Mouse (Mus musculus): ENCODE data around the gene Fgf18. TPM values are rescaled to one million over a fixed set of nuclear protein-coding genes. Genes with fewer than 3 reads are reported as not detected.
A peak's percentile ranks its signal among the peaks of the same experiment; 100 is the strongest.

Fgf18 gene
- total RNA-seq (2022) = 1 to 10 TPM; 3.2 to 4.4 (median 3.5) TPM

DNA sequence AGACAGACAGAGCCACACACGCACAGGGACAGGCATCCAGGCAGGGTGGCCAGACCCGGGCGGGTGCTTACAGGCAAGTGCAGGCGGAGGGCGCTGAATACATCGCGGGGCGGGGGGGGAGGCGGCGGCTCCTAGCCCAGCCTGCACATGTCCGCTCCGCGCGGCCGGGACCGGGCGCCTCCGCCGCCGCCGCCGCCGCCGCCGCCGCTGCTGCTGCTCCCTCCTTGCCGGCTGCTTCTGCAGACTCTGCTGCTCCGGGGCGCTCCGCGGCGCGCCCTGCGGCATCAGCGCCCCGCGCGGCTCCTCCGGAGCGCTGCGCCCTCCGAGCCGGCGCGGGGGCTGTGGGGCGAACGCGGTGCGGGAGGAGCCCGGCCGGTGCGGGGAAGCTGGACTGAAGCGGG is at the start of gene Fgf18:
Gene Fgf18, minus strand, starts transcription at position 230 of the 401 bp plus-strand sequence.
- no peak for DNase-seq (ENCODE audit: low spot score in 2 of 2)

DNA sequence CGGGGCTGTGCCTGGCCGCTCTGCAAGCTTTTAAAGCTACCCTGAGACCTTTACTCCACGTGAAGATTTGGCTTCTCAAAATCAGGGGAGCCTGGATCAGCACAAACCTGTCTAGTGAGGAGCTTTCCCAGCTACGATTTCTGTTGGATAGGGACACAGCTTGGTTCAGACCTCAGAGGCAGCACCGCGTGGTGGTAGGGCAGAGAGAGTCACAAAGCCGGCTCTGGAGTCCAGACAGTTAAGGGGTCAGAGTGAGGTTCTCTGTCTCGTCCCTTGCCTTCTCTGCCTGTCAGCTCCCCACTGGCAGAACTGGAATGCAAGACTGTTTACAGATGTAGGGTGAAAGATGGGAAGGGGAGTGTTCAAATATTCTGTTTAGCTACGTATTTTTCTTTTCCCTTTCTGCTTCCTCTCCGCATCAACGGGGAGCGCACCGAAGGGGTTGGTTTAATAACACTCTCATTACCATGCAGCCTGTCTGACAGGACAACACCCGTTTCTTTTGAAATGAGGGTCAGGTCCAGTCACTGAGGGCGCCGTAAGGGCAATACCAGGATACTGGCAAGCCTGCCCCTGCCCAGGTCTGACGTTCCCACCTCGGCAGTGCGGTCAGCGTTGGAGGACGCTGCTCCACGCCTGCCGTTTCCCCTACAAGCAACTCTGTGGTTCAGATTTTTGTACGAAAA is 49.4 kb upstream of the Fgf18 start:
- no peak for DNase-seq (ENCODE audit: low spot score in 2 of 2)

DNA sequence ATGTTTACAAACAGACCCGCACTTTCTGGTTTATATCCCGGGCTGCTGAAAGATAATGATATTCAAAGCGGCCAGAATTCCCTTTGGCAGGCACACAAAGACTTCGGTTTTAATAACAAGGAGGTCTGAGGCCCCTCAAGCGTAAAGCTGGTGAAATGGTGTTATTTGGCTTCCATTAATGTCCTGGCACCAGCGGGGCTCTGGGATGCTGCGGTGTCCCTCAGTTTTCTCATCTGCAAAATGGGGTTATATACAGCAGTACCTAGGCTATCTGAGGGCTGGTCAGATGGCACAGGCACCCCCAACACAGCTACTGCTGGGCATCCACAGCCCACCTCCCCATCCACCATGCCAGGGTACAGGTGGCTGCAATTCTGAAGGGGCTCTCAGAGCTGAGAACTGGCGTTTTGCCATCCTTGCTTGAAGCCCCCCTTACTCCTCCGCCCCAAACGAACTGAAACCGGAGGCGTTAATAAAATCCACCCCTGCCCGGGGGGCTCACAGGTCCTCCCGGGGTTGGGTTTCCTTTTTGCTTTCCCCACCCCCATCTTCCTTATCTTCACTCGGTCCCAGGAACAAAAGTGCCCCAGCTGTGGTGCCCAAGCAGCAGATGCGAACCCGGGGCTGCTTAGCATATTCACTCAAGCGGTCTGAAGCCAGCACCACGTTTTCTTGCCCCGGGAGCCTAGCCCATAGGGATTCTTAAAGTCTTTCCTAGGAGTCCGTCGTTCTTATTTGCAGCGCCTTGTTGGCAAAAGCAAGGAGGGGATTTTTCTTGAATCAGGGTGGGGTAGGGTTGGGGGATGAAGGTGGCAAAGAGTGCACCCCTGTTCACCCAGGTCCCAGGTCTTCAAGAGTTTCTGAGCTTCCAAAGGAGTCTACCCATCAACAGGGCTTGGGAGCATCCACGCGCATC is 48.6 kb upstream of the Fgf18 start:
- DNase-seq (ENCODE audit: low spot score in 2 of 2) = no peak

DNA sequence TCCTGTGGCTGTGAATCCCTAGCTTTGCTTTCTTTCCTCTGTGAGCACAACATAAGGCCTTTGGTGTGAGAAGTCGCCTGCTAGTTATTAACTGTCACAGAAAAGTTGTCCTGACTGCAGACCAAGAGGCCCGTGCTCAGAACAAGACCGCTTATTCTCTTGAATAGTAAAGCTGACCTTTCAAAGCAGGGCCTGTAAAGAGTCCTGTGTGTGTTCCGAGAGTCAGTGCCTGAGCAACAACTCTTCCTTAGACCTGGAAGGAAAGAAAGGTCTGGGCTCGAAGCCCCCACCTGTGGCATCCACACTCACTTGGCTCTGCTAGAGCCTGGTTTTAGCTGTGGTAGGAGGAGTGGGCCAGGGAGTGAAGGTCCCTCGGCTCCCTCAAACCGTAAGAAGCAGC is 47.9 kb upstream of the Fgf18 start:
- no peak for DNase-seq (ENCODE audit: low spot score in 2 of 2)

DNA sequence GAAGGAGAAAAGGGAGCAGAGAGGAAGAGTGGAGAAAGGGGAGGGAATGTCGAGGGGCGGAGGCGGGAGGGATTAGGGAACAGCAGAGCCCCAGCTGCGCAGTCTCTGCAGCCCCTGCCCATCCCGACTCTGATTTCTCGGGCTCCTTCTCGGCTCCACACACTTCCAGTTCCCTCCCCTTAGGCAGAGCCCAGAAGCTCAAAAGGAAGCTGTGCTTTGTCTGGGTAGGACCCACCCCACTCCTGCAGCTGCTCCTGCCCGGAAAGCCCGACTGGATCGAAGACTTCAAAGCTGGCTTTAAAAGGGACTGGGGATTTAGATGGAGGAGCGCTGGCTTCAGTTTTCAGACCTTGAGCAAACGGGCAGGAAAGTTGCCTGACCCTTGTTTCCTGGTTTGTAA is 46.5 kb upstream of the Fgf18 start:
- no peak for DNase-seq (ENCODE audit: low spot score in 2 of 2)

DNA sequence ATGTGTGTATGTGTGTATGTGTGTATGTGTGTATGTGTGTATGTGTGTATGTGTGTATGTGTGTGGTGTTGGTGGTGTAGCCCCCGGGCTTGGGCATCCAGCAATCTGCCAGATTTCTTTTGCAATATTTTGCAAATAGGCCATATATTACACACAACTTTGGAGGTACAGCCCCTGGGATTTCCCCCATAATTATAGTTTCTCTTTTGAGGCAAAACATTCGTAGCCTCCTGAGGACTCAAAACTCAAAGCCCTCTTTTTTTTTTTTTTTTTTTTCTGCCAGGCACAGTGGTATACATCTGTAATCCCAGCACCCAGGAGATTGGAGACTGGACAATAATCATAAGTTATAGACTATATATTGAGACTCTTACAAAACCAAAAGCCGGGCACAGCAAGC is 34.6 kb upstream of the Fgf18 start:
- DNase-seq (ENCODE audit: low spot score in 2 of 2) = no peak

DNA sequence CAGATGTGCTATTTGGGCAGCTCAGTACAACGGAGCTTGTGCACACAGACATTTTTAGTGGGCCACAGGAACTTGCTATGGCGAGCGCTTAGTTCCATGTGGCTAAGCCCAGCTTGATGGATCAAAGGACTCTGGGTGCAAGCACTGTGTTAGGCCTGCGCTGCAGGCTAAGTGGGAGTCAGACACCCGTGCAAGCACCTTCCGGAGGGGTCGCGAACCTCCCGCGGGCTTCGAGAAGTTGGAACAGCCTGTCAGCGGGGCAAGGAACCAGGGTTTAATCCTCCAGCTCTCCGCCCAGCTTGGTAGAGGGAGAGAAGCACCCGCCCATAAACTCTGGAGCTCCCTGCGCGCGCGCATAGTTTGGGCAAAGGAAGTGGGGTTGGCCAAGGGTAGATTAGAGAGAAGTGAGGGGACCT is 33.5 kb upstream of the Fgf18 start:
- DNase-seq (ENCODE audit: low spot score in 2 of 2) = no peak

DNA sequence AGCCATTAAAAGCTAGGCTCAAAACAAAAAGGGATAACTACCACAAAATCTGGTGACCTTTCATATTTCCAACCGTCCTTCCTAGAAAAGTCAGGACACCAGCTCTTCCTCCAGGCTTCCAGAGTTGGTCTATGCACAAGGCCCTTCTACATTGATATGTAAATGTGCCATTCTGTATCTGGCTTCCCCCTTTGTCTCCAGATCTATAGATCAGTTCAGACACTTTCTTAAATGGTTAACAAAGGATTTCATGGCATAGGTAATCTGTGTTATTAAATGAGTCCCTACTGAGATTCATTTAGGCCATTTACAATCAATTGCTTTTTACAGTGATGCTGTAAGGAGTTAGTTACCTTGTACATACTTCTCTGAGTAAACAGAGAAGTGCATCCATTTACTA is 32.6 kb upstream of the Fgf18 start:
- DNase-seq (ENCODE audit: low spot score in 2 of 2) = no peak

DNA sequence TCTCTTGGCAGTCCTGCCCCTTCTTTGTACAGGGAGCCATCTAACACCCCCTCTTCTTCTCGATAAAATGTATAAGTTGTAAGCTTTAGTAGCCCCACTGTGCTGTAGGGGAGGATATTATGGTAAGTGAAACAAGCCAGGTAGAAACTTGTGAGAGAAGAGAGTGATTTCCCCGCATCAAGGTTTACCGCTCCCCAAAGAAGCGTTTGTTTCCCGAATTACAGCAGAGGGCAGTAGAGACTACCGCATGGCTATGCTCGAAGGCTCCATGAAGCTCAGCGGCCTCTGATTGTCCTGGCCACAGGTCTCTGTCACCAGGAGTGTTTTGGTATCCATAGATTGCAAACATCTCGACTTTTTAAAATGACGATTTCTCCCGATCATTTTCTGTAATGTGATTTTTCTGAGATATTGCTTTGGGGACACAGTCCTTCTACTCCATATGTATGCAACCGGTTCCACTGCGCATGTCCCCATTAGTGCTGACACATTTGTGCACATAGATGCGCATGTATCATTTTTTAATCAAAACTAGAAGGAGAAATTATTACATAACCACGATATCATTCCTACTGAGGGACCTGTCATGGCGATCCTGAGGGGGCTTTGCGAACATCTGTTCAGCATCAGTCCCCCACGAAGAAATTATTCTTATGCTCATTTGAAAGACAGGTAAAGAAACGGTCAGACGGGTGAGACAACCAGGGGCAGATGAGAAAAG is 29.5 kb upstream of the Fgf18 start:
- peak in 1 of 2 experiments; percentile 38 for DNase-seq (ENCODE audit: low spot score in 2 of 2)

DNA sequence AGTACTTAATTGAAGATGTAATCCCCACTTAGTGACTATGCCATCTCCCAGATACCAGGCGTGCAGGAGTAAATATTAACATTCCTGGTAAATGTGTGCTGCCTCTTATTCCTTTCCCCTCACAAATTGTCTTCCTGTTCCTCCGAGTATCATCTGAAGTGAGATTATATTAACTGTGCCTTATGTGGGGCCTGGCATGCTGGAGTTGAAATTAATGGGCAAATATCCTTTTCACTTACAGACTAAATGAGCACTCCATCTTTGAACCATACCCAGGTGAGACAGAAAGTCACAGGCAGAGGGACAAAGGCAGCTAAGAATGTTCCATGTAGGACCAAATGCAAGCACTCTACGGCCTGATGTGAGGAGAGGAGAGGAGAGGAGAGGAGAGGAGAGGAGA is 28.6 kb upstream of the Fgf18 start:
- DNase-seq (ENCODE audit: low spot score in 2 of 2) = no peak

DNA sequence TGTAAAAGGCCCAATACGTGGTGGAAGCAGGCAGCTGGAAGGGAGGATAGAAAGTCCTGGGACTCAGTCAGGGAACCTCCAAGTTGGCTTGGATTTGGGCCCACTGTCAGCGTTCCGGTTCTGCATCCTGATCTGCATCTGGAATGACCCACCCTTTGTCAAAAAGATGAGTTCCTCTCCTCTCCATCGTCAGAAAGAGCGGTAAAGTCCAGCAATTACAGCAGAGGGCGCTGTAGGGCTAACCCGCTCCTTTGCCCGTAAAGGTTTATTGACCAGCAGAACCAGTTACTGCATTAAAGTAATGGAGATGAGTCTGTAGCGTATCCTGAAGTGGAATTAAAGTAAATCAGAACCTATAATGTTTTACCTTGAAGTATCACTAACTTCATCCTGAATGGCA is 23.3 kb upstream of the Fgf18 start:
- peak in 1 of 2 experiments; percentile 50 for DNase-seq (ENCODE audit: low spot score in 2 of 2)

DNA sequence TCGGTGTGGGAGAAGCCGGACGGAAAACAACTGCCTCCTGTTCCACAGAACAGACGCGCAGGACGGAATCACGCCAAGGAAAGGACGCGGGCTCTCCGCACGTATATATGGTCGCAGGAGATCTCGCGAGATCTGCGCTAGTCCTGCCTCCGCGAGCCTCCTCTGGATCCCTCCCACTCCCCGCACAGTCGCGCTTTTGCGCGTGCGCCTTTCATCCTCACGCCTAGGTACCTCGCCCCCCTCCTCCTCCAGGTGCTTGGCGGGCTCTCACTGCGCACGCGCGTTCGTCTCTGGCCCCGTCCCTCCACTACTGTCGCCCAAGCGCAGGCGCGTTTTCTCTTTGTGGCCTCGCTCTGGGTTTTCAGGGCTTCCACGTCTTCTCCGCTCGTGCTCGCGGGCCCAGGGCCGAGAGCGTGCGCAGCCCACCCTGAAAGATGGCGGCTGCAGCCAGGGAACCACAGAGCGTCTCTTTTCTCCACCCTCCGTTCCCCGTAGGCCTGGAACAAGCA is 15.9 kb upstream of the Fgf18 start, which contains the start of gene Npm1:
Gene Npm1, minus strand, starts transcription at position 209 of the 509 bp plus-strand sequence.
- peak; percentile 99 for DNase-seq (ENCODE audit: low spot score in 2 of 2)

DNA sequence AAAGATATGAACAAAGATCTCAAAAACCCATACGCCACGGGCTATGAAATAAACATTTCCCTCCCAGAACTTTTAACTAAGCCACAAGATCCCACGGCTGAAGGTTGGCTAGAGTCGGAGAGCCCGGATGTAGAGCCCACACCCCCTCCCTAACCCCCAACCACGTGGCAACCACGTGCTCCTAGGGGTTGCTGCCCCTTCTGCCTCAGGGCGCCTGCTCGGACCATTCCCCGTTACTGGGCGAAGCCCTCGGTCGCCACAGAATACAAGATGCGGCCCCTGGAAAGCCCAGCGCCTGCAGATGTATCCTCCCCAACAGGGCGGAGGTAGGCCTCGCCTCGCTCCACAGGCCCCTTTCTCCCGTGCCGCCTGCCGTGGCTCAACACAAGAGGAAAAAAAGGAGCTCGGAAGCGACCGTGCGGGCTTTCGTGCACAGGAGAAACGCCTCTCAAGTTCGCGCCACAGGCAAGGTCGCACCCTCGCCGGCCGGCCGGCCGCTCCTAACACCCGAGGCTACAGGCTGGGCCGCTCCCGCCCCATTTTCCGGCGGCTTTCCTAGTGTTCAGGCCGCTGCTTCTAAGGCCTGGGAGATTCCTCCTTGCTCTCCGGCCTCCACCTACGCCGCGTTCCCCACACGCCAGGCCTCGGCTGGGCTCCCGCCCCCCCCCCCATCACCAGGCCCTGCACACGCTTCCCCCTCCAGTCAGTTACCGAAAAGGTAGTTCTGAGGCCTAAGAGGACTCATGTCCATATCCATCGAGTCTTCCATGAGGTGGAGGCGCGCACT is 15.2 kb upstream of the Fgf18 start:
- peak; percentile 57 to 61 for DNase-seq (ENCODE audit: low spot score in 2 of 2)

DNA sequence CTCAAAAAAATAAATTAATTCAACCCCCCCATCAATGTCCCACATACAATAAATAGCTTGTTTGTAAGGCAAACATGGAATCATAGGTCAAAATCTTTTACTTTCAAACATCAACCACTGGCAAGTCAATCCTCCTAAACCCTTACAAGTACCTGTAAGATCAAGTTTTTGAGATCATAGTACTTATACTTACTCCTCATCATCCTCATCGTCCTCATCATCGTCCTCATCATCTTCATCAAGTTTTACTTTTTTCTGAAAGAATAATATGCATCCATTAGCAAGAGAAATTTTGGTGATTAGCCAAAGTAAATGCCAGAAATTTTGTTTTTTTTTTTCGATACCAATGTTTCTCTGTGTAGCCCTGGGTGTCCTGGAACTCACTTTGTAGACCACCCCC is 12.5 kb upstream of the Fgf18 start:
- DNase-seq (ENCODE audit: low spot score in 2 of 2) = no peak

DNA sequence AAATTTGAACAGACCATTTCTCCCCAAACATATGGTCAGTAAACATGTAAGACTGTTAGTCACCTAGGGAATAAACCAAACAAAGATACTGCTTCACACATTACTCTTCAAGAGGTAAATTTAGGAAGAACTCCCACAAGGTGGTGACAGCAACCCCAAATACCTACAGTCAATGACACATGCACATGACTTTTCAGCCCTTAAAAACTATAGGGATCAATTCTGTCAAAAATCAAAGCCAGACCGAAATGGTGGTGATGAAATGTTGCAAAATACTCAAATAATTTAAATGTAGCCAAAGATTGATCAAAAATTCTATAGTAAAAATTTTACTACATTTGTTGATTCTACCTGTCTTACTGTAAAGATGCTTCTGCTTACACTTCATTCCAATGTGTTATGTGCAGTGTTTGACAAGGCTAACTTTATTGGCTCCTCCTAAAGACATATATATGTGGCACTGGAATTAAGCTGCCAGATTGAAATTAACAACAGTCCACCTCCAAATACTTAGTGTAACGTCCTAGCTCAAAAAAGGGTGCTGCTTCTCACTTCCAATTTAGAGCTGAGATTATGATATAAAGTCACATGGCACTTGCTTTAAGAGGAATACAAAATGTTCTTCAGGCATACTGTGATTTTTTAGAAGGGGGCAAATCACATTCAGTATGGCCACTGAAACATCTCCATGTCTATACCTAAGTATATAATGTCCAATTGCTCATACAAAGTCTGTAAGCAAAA is 10.4 kb upstream of the Fgf18 start:
- no peak for DNase-seq (ENCODE audit: low spot score in 2 of 2)

DNA sequence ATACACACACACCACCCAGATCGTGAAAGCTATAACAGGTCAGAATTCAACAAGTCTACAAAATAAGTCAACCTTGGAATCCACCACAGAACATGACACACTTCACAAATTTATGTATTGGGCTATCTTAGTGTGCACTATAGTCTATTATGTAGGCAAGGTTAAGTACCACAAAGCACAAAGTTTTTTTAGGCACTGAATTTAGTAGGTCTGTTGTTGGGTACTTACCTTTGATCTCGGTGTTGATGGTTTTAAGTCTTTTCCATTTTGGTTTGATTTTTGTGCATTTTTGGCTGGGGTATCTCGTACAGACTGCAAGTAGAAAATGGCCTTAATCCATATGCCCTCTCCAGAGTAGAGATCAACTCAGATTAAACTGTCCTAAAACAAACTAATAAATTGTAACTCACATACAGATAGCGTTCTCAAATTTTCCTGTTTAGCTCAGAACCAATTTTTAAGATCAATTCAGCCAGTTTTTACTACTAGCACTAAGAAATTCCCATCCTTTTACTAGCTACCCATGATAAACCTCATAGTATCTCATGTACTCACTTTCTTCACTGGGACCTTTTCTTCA is 9.3 kb upstream of the Fgf18 start:
- no peak for DNase-seq (ENCODE audit: low spot score in 2 of 2)

DNA sequence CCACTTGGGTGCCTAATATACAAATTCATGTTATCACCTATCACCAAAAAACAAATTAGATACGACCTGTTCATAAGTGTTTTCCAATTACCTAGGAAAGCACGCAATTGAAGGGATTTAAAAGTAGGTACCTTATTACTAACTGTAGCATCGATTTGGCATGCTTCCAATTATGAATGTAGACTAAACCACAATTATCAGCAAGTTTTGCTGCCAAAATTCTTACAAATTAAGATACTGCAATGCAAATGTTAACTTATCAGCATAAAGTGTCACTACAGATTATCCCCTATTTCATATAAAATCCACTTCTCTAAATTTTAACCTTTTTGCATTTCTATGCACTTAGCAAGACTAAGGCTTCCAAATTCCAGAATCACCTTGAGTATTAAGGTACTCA is 7.3 kb upstream of the Fgf18 start:
- no peak for DNase-seq (ENCODE audit: low spot score in 2 of 2)

DNA sequence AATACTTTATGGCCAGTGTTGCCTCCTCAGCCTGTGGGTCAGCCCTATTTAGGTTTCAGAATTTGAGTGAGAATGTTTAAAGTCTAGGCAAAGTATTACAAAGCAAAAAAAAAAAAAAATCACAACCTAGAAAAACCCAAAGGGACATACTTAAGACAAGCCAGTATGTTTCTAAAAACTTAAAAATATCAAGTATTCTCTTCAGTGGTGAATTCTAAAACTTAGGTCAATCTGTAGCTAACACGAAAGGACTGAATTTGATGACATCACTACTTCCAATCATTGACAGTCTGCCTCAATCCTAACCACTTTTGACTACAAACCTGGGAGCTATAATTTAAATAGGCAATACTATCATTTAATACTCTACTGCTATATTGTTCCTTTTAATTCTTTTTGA is 5.8 kb upstream of the Fgf18 start:
- no peak for DNase-seq (ENCODE audit: low spot score in 2 of 2)

DNA sequence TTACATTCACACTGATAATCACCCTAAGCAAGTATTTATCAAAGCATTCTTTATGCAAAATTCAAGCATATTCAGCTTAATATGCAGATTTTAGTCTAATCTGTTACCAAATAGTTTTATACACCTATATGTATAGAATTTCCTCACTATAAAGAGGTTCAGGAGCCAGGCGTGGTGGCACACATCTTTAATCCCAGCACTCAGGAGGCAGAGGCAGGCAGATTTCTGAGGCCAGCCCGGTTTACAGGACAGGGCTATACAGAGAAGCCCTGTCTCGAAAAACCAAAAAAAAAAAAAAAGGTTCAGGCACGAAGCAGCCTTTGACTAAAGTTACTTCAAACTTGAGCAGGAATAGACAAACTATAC is 4.6 kb upstream of the Fgf18 start:
- no peak for DNase-seq (ENCODE audit: low spot score in 2 of 2)
